Comparison of ENCODE assay signal across 21 mouse cellular contexts in the genomic region with DNA sequence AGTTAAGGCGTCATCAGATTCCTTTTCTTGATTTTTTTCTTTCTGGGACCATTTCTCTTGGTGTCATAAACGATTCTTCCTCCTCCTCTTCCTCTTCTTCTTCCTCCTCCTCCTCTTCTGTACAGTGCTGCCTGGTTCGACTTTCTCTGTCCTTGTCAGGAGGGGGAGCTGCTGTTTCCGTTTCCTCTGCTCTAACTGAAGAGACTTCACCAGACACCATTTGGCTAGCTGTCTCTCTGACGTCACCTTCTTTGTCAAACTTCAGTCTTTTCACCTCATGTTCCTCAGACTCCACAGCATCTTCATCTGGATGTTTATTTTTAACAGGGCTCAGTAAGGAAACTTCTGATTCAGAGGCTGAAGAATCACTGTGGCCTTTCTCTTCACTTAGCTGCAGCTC. TPM values are rescaled to one million over a fixed set of nuclear protein-coding genes. Genes with fewer than 3 reads are reported as not detected.
ATAC-seq lines count a peak whose summit lies in the region.
"Not testable (repeated sequence)": the region's sequence is repeated elsewhere in the genome, so short reads cannot be mapped to it uniquely, and the experiment has no call there.
"Had no signal": no experiment of that assay in that cellular context is flagged by ENCODE, and none has a peak within 500 bp of the region (broad histone marks: within the 10 kb centered on the region; RNA-seq: fewer than 3 reads in every experiment).

No protein-coding gene starts in this region.

- not testable (repeated sequence) for H3K9ac ChIP-seq in neural tube, embryonic 12.5 days

- not testable (repeated sequence) for H3K9me3 ChIP-seq in neural tube, embryonic 12.5 days

- not testable (repeated sequence) for H3K27ac ChIP-seq in neural tube, embryonic 12.5 days

- not testable (repeated sequence) for H3K36me3 ChIP-seq in neural tube, embryonic 12.5 days

- H3K4me2 ChIP-seq in neural tube, embryonic 12.5 days (replicated peaks): not testable (repeated sequence)

- not testable (repeated sequence) for H3K4me1 ChIP-seq in neural tube, embryonic 12.5 days

- peak; percentile 67 for ATAC-seq in CD4-positive, CD25-positive, alpha-beta regulatory T cell, adult 4 months
- peak; percentile 52 for ATAC-seq in common myeloid progenitor, adult 5-6 weeks (replicated peaks; ENCODE audit: low read depth, poor library complexity, severe bottlenecking)
- ATAC-seq in granulocyte monocyte progenitor cell, adult 5-6 weeks (replicated peaks; ENCODE audit: poor library complexity, severe bottlenecking): peak; percentile 36
- peak; percentile 52 for ATAC-seq in inflammation-experienced regulatory T-cells, adult 6 months
- peak; percentile 60 for ATAC-seq in megakaryocyte progenitor cell, adult 5-6 weeks (replicated peaks; ENCODE audit: poor library complexity)
- 0 out of 2 replicates have a peak, but pooled peaks have one; percentile 35 for ATAC-seq in neural tube, embryonic 12.5 days (ENCODE audit: low FRiP score, low read depth)

- not testable (repeated sequence) for H3K27me3 ChIP-seq in neural tube, embryonic 12.5 days (replicated peaks)

- H3K4me3 ChIP-seq in neural tube, embryonic 12.5 days: not testable (repeated sequence)

- WGBS in neural tube, embryonic 12.5 days: no CpG with 5 or more reads among the region's 5 CpGs

RNA-seq across cellular contexts. Expression of gene Gm20767, which starts 40.7 kb away (rescaled TPM):
- not detected for polyA plus RNA-seq in CD4-positive, CD25-positive, alpha-beta regulatory T cell, adult 4 months (2017; shearing (Covaris generic))
- not detected in 2 replicates for total RNA-seq in common myeloid progenitor, adult 5-6 weeks (2017)
- total RNA-seq in granulocyte monocyte progenitor cell, adult 5-6 weeks (2014; fragmentation: Nextera tagmentation): not detected in 2 replicates
- total RNA-seq in granulocyte monocyte progenitor cell, adult 5-6 weeks (2017): not detected in 2 replicates
- polyA plus RNA-seq in inflammation-experienced regulatory T-cells, adult 6 months (2017; shearing (Covaris generic)): not detected
- not detected in 2 replicates for total RNA-seq in megakaryocyte progenitor cell, adult 5-6 weeks (2015)
- total RNA-seq in megakaryocyte progenitor cell, adult 5-6 weeks (2017): not detected in 2 replicates
- polyA plus RNA-seq in neural tube, embryonic 12.5 days (2016; fragmentation: Nextera tagmentation; extraction: Ambion mirVana): not detected in 2 replicates
- total RNA-seq: adrenal gland, adult 18-20 months; adrenal gland, adult 8-10 months; adrenal gland, postnatal 14 days; adrenal gland, postnatal 36 days; MEL had no signal
- polyA plus RNA-seq: cerebellum, adult 2 months; embryonic facial prominence, embryonic 11.5 days; embryonic facial prominence, embryonic 13.5 days; embryonic facial prominence, embryonic 15.5 days; erythroblast, embryonic 14.5 days; forebrain, embryonic 10.5 days; forebrain, embryonic 12.5 days; forebrain, embryonic 14.5 days; forebrain, embryonic 16.5 days had no signal

RNA-seq across cellular contexts. Expression of gene Gm21188, which starts 47.3 kb away (rescaled TPM):
- under 1 TPM; 0.24 TPM for polyA plus RNA-seq in CD4-positive, CD25-positive, alpha-beta regulatory T cell, adult 4 months (2017; shearing (Covaris generic))
- 1.7 and 2.2 TPM in 2 replicates for total RNA-seq in common myeloid progenitor, adult 5-6 weeks (2017)
- 63.0 and 68.6 TPM in 2 replicates for total RNA-seq in granulocyte monocyte progenitor cell, adult 5-6 weeks (2014; fragmentation: Nextera tagmentation)
- total RNA-seq in granulocyte monocyte progenitor cell, adult 5-6 weeks (2017): 31.0 and 37.9 TPM in 2 replicates
- under 1 TPM in 2 of 3 experiments, not detected in 1; 0.21 to 0.87 TPM for polyA plus RNA-seq in inflammation-experienced regulatory T-cells, adult 6 months (2017; shearing (Covaris generic))
- 70.2 and 71.3 TPM in 2 replicates for total RNA-seq in megakaryocyte progenitor cell, adult 5-6 weeks (2015)
- 34.4 and 35.7 TPM in 2 replicates for total RNA-seq in megakaryocyte progenitor cell, adult 5-6 weeks (2017)
- not detected in 2 replicates for polyA plus RNA-seq in neural tube, embryonic 12.5 days (2016; fragmentation: Nextera tagmentation; extraction: Ambion mirVana)
- total RNA-seq: ES-E14, MEL had no signal
- polyA plus RNA-seq: cerebellum, adult 2 months; embryonic facial prominence, embryonic 11.5 days; embryonic facial prominence, embryonic 13.5 days; embryonic facial prominence, embryonic 15.5 days; erythroblast, embryonic 14.5 days; forebrain, embryonic 10.5 days; forebrain, embryonic 12.5 days; forebrain, embryonic 14.5 days; forebrain, embryonic 16.5 days had no signal

Comparison
In these comparisons a context has a peak if more than half of its experiments do, and no peak if none do; other contexts are left out.
1. RNA of gene Gm21188, which starts 47.3 kb away (total RNA-seq): 34.4 to 71.3 TPM in megakaryocyte progenitor cell, adult 5-6 weeks and 31.0 to 68.6 TPM in granulocyte monocyte progenitor cell, adult 5-6 weeks; 1.7 to 2.2 TPM in common myeloid progenitor, adult 5-6 weeks; every median in the first group is over 10 times any median in the second.
2. Peak in every context shown above with its lines, with median percentiles within 50 percentile points of each other: ATAC-seq.